Mouse (Mus musculus): Measurements from ENCODE around the gene Wnk3.

Wnk3 gene

DNA sequence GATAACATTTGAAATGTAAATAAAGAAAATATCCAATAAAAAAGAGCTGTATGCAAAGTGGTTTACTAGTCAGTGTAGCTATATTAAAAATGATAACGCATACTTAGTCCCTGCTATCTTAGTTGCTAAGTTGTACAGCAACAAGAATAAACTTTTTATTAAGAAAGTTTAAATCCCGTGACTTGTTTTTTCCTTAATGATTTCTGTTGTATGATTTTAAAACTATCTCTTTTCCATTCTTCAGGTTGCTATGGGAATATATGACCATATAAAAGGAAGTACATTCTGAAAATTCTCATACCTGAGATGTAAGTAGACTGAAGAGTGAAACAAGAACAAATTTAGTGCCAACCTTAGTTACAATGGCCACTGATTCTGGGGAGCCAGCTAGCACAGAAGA, at the start of gene Wnk3:
Gene Wnk3, plus strand, starts transcription at position 301 of the 400 bp plus-strand sequence.
- no peak for TF ChIP-seq GATA4 (IDR thresholded peaks at IDR 0.05; ENCODE audit: insufficient replicate concordance, low read length)

DNA sequence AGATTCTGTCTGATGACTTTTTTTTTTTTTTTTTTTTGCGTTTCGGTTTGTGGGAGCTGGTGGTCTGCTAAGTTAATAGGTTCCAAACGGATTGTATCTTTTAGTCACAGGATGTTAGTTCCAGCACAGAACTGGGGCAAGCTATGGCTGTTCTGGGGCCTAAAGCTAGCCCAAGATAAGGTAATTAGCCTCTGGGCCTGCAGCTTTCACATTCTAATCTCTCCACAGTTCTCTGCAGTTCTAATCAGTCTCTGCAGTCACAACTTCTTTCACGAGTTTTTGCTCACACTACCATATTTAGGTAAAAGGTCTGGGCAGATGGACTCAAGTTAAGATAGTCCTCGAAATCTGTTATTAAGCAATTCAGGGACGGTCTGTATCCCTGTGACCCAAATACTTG, 39.5 kb upstream of the Wnk3 start:
- no peak for TF ChIP-seq GATA4 (IDR thresholded peaks at IDR 0.05; ENCODE audit: insufficient replicate concordance, low read length)

DNA sequence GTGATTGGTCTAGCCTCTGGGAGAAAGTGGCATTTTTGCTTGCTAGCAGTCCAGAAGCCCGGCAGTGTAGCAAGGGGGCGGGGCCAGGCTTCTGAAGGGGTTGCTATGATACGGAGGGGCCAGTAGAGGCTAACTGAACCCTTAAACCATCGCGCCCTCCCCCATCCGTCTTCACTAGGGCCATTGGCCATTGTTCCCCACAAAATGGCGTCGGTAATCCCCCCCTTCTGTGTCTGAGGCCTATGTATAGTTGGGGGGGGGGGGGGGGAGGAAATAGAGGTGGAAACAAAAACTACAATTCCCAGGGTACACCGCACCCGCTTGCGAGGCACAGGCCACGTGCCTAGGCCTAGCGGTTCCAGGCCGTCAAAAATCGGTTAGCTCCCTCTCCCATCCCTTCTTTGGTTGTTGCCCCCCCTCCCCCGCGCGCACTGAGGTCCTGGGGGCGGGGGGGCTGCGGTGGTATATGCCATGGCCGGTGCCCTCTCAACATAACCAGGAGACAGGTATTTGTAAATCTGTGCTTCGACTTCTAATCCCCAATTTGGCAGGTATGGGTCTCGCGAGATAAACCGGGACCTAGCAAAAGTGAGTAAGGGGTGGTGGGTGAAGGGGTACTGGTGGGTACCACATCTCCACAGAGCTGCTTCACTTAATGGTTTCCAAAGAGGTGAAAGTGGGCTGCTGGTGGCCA, 29.3 kb upstream of the Wnk3 start:
- TF ChIP-seq GATA4 (IDR thresholded peaks at IDR 0.05; ENCODE audit: insufficient replicate concordance, low read length), result no peak

DNA sequence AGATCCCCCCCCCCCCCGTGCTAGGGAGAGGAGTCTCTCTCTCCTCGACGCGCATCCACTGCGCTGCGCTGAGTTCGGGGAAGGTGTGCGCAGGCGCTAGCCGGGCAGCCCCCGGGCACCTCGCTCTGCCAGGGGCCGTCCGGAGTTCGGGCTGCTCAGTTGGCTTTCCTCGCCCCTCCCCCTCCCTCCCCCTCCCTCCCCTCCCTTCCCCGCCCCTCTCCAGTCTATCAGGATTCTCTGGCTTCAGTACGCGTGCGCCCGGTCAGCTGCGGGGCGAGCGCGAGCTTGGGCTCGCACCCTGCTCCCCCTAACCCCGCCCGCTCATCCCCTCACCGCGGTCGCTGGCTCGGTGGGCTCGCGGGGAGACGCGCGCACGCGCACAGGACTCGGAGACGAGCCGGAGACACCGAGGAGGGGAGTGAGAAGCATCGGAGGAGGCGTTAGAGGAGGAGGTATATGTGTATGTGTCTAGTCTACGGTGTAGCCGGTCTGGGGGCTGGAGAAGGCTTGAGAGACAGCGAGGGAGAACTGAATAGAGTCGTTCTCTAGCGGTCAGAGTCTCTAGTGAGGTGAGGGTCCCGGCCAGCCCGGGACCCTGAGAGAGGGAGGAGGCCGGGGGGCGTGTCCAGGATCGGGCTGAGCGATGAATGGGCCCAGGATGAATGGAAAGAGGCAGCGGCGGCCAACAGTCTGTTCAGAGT, 28.5 kb upstream of the Wnk3 start:
- no peak for TF ChIP-seq GATA4 (IDR thresholded peaks at IDR 0.05; ENCODE audit: insufficient replicate concordance, low read length)

DNA sequence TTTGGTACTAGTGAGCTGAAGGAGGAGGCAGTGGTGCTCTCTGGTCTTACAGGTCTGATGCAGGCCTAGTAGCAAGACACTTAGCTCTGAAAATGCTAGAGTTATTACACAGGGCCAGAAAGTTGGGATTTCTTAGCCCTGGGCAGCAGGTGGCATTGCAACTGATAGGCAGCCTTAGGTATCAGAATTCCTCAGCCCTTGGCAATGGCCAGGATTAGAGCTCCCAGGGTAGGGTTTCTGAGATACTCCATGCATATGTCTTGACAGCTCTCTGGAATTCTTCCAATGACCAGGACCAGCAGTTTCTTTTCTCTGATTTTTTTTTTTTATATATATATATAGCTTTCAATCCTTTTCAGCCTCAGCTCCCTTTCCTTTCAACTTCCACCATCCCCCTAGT, 100.5 kb downstream of the Wnk3 start:
- TF ChIP-seq GATA4 (IDR thresholded peaks at IDR 0.05; ENCODE audit: insufficient replicate concordance, low read length), result no peak

DNA sequence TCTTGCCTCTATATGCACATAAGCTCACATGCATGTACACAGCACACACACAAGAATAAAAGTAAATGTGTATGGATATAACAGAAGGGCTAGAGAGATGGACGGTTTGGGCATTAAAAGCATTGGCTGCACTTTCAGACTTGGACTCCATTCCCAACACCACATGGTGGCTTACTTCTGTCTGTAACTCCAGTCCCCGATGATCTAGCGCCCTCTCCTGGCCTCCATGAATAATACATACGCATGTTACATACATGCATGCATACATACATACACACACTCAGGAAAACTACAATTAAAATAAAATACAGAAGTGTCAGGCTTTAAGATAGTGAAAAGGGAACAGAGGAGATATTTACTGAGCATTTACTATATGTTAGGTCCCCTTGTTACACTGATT, 115.9 kb downstream of the Wnk3 start:
- TF ChIP-seq GATA4 (IDR thresholded peaks at IDR 0.05; ENCODE audit: insufficient replicate concordance, low read length), result no peak

DNA sequence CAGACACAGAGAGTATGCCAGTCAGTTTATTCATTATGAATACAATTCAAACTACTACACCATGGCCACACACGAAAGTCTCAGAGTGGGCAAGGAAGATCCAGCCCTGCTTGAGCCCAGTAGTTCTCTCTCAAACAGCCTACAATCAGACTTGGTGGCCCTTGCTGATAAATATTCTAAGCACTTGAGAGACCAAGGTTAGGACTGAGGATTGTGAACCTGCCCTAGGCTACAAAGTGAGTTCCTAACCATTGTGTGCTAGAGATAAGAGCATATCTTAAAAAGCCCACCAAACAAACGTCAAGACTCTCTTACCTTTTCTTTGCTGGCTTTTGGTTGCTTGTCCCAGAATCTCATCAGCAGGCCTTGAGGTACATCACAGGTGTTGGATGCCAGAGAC, 135.7 kb downstream of the Wnk3 start:
- no peak for TF ChIP-seq GATA4 (IDR thresholded peaks at IDR 0.05; ENCODE audit: insufficient replicate concordance, low read length)

DNA sequence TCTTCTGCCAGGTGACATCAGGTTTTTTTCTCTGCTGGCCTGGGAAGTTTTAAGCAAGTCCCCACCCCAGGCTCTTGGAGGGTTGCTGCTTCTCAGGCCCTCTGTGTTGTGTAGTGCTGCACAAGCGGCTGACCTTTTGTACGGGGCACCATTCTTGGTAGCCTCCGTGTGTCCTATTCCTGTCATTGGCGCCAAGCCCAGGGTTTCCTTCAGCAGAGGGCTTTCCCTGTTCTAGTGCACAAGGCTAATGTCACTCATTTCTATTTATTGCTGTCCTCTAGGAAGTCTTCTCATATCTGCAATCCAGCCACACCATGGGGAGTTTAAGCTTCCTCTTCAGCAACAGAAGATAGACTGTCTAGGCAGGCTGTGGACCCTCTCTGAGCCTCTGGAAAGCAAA, 139.9 kb downstream of the Wnk3 start:
- TF ChIP-seq GATA4 (IDR thresholded peaks at IDR 0.05; ENCODE audit: insufficient replicate concordance, low read length), result no peak; the same call in 1 of the 2 replicates

DNA sequence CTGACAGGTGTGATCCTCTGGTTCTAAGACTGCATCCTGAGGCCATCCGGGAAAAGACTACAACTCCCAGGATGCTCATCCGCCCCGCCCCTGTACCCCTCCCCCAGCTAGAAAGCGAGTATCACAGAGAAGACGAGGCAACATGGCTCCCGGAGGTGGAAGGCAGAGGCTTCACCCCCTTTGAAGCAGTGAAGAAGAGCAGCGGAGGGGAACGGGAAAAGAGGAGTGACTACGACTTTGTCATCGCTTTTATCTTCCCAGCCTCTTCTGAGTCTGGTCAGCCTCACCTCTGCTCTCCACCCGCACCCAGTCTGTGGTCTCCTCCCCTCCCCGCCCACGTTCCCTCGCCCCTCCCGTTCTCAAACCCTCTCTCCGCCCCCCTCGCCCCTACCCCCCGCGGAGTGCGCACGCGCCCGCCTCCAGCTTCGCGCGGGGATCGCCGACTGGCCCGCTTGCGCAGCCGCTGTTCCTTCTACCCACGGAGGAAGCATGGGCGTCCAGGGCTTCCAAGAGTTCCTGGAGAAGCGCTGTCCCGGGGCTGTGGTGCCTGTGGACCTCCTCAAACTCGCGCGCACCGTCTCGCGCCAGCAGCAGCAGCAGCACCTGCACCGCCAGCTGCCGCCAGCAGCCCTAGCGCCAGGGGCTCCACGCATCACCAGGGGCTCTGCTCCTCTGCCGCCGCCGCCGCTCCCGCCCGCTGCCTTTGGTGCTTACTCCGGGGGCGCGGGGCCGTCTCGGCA, 146.1 kb downstream of the Wnk3 start, which contains the start of gene Fam120c:
Gene Fam120c, plus strand, starts transcription at position 415 of the 740 bp plus-strand sequence.
- no peak for TF ChIP-seq GATA4 (IDR thresholded peaks at IDR 0.05; ENCODE audit: insufficient replicate concordance, low read length)

DNA sequence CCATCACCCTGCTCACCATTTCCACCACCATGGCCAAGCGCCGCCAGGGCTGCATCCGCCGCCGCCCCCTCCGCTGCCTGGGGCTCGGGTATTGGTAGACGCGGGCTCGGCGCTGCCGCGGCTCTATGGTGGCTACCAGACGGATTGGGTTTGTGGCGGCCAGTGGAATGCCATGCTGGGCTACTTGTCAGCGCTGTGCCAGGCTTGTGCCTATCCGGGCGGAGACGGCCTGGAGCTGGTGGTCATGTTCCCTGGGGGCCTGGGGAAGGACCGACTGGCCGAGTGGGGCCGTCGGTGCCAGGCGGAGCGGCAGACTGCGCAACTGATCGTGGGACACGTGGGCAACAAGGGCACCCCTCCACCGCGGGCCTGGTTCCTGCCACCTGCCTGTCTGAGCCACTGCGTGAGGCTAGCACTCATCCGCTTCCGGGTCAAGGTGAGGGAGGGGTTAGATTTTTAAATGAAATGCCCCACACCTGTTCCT, 146.7 kb downstream of the Wnk3 start:
- no peak for TF ChIP-seq GATA4 (IDR thresholded peaks at IDR 0.05; ENCODE audit: insufficient replicate concordance, low read length)

DNA sequence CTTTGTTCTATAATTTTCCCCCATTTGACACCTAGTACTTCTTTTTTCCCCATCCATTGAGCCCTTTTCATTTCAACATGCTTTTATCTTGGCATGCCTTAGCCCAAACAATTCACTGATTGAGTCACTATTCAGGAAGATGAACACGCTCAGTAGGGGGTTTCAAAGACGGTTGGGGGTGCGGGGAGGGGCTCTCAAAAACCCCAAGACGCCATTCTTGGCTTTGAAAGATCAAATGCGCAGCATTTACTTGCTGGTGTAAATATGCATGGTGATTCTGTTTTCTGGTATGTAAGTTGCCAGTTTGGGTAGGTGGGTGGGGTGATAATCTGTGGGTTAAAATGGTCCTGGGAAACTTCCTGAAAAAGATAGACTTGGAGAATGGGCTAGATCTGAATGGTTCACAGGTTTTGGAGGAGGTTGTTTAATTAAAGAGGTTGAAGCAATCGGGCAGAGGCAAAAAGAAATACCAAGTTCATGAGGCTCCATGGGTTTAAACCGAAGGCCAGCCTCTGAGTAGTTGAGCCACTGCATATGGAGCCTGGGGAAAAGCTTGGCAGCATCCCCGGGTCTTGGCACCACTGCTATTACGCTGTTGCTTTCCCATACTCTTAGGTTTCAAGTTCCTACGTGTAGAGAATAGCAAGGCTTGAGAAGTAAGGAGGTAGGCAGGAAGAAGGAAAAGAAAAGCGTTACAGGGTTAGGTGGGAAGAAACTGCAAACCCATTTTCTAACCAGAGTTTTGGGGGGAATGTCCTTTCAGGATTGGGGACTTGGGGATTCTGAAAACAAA, 147.7 kb downstream of the Wnk3 start:
- no peak for TF ChIP-seq GATA4 (IDR thresholded peaks at IDR 0.05; ENCODE audit: insufficient replicate concordance, low read length)

DNA sequence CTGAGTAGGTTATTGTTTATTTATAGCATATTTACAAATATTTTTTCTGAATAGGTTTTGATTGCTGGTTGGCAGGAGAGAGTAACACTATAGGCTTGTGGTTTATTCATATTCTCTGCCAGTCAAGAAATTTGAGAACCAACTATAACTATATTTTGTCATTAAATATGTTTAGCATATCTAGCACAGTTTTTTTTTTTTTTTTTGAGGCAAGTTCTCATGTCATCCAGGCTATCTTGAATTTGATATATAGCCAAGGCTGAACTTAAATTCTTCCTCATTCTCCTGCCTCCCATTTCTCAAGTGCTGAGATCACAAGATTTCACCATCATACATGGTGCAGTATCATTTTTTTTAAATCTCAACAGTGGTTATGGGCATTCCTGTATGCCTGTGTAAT, 149.4 kb downstream of the Wnk3 start:
- no peak for TF ChIP-seq GATA4 (IDR thresholded peaks at IDR 0.05; ENCODE audit: insufficient replicate concordance, low read length)

DNA sequence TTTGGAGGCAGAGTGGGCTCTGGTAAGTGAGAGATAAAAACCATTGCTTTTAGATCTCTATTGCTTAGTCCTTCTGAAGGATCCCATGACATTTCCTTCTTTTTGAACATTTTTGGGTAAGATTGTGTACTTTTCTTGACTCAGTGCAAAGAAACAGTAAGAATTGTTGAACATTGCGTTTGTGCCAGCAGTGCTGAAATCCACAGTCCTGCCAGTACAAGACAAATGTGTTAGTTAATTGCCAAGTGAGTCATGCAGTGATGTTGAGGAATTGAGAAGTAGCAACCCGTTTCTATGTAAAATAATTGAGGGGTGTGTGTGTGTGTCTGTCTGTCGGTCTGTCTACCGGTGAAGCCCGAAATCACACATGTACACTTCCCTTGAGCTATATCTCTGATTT, 151.4 kb downstream of the Wnk3 start:
- TF ChIP-seq GATA4 (IDR thresholded peaks at IDR 0.05; ENCODE audit: insufficient replicate concordance, low read length), result no peak
